Mouse (Mus musculus) embryo, embryonic 10.5 days (tissue): ENCODE results near the gene Gdpgp1.

Experiments used
- DNase-seq: peaks from one replicate; pipeline ENCODE4 v3.0.0-alpha.2; 2015; ENCODE audit warnings: low spot score

The Gdpgp1 gene

GRCm38 (mm10) chr7:80280032-80280431 is 47.4 kb downstream of the Gdpgp1 start:
- no peak for DNase-seq

DNA sequence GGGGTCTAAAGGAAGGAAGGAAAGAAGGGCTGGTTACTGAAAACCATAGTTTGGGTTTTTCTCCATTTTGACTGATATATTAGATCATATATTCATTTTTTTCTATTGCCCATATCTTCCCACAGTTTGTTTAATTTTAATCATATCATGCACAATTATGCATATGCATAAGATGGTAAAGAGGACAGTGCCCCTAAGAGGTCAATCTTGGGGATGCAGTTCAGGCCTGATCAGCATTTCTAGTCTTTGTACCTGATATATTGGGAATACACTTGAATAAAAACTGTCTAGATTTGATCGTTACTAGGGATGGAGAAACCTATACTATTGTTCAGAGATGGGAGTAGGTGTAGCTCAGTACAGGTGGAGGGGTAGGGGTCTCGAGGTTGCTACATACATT is 48.3 kb downstream of the Gdpgp1 start:
- no peak for DNase-seq

- DNase-seq, result no peak
These were observed 49.0 kb downstream of the Gdpgp1 start for GRCm38 (mm10) chr7:80281646-80282045.

DNA sequence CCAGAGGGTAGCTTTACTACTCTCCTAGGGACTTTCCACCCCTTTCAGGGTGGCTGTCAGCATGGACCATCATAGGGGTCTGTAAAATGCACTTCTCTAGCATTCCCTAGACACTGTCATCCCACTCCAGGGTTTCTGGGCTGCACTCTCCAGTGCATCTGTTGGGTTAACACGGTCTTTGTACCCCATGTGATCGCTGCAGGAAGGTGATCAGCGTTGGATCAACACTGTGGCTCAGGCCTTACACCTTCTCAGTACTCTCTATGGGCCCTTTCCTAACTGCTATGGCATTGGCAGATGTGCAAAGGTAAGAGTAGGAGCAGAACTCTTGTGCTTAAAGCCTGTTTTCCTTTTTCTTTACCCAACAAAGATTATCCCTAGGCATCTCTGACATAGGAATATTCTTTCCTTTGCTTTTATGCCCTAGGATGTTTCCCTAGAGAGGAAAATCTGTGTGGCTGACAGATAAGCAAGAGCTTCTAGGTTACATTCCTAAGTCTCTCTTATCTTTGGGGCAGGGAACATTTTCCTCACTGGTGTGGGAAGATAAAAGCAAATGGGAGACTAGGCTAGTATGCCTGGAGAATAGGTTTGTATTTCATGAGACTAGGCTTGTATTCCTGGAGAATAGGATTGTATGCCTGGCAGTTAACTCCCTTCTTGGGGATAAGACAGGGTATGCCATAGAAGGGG is 50.7 kb downstream of the Gdpgp1 start:
- no peak for DNase-seq

DNA sequence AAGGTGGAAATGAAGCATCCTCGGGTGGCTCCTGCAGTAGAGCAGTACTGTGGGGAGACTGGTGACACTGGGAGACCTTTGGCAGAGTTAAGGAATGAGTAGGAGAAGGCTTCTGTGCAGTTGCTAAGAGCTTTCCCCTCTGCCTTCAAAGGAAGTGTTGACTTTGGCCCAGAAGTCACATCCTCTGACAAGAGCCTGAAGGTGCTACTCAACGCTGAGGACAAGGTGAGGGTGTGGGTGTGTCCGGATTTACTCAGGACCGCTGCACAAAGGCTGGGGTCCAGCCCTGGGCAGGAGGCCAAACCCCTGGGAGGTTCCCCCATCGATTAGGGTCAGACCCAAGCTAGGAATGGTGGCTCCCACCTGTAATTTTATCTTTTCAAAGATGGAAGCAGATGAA is 51.7 kb downstream of the Gdpgp1 start:
- DNase-seq, result no peak

- no peak for DNase-seq
These were observed 53.1 kb downstream of the Gdpgp1 start for GRCm38 (mm10) chr7:80285725-80286124.

DNA sequence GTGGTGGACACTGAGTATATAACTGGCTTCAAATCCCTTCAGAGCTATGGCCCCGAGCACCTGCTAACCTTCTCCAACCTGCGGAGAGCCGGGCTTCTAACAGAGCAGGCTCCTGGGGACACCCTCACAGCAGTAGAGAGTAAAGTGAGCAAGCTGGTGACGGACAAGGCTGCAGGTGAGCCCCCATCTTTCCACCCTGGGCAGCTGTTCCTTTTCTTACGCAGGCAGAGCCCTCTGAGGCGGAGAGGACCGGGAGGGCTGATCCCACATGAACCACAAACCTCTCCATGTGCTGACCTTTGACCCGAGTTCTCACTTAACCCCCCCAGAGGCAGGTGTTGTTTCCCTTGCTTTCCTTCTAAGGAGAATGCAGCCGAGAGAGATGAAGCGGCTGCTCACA is 55.1 kb downstream of the Gdpgp1 start:
- no peak for DNase-seq
